Mouse (Mus musculus) embryo, embryonic 10.5 days (tissue): ENCODE data around the gene Tm9sf1.

Experiments used
- DNase-seq: peaks from one replicate; pipeline ENCODE4 v3.0.0-alpha.2; 2015; ENCODE audit warnings: low spot score

Gene Tm9sf1

DNA sequence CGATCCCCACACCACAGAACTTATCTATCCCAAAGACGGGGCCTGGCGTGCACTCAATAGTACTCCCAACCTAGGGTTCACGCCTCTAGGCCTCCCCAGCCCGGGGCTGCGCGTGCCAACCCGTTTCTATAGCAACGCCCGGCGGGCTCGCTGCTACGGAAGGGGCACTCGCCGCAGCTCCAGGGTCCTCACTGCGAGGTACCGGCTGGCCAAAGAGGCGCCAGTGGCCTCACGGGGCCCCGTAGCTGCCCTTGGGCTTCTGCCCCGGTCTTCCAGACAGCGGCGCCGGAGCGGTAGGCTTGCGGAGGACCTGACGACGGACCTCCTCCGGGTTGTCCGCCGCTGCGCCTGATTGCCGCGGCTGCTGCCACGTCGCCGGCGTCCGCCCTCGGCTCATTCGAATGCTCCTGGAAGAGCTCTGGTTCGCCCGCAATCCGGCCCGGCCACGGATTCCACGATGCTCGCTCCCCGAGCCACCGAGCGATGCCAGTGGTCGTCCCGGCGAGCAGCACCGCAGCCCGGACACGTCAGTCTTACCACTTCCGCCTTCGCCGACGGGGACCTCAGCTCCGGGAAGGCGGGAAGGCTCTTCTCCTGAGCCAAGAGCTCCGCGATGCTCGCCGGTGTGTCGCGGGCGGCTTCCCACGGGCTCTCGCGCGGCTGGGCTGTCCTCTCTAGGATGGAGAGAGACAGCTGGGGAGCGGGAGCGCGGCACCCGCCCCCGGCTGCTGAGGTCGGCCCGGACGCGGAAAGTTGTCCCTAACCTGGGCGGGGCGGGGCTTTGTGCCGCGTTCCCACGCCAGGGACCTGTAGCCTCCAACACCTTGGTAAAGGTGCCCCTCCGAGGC lies at the start of gene Tm9sf1:
Gene Tm9sf1 (minus strand): TSS at position 747 of the 848 bp plus-strand sequence.
- DNase-seq, result peak; percentile 84

DNA sequence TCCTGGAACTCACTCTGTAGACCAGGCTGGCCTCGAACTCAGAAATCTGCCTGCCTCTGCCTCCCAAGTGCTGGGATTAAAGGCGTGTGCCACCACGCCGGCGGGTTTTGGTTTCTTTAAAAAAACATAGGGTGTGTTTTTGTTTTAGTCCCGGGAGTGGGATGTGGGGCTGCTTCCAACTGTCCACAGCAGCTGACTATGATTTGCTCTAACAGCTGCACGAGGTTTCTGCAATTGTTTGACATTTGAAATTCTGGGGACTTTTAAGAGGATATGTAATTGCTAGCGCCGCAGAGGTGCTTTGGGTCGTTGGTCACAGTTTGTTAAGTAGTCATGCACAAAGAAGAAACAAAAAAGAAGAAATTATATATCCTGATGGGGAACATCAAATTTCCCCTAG lies 45.8 kb upstream of the Tm9sf1 start:
- no peak for DNase-seq

DNA sequence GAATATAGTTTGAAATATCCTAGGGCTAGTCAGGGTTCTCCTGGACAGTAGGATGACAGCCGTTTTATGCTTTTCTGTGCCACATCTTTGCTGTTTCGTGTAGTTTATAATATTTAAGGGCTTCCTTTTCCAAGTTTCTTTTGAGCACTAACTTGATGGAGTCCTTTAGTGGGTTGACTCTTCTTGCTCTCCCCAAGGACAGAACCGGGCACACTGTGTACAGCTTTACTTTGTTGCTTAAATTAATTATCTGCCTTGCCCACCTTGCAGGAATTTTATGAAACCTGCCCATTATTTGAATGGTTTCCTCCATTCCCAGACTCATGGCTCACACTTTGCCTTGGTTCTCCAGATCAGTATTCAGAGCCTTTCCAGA lies 38.5 kb upstream of the Tm9sf1 start:
- no peak for DNase-seq

DNA sequence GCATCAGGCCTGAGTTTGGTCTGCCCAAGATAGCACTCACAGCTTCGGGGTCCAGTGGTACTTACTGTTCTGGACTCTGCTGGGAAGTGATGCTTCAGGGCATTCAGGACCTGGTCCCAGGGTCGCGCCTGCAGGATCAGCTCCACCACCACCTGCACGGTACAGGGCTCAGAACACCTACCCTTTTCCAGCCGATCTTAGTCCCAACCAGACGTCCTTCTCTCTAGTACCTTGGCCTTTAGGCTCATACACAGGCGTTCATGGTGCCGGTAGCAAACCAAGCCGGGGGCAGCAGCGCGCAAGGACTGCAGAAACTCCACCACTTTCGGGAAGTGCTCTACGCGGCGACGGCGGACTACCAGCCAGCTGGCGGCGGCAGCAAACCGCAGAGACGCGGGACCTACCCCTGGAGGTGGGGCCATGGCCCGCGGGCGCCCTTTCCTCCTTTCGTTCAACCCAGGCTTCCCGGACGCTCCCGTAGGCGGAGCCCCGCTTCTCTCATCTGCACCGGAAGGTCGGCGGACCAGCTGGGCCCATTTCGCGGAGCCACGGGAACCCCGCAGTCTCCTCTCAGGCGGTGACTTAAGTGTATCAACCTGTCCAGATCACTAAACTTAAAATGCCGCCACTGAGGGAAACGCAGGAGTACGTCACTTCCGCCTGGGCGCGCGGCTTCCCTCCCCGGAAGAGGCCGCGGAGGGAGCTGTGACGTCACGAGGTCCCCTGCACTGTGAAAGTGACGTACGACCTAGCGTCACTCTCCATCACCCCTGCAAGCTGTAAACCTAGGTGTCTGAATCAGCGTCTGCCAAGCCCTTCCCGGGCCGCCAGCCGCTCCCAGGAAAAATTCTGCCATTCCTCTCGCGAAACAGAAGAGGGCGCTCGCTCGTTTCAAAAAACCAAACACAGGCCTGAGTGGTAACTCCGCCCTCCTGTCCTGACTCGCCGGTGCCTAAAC lies 37.8 kb upstream of the Tm9sf1 start, which contains the start of gene Tinf2:
Gene Tinf2 (minus strand): TSS at position 661 of the 958 bp plus-strand sequence.
- peak; percentile 97 for DNase-seq

DNA sequence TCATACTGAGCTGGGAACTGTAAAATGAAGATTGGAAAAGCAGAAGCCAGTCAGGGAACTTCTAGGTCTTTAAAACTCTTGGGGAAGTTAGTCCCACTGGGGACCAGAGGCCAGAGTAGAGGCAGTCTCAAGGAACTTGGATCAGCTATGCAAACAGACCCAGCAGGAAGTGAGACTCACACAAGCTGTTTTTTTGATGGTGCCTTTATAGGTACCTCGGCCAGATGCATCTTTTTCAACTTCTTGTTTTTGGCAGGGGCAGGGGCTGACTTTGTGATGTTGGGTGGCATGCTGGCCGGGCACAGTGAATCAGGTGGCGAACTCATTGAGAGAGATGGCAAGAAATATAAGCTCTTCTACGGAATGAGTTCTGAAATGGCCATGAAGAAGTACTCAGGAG lies 34.0 kb upstream of the Tm9sf1 start:
- no peak for DNase-seq

DNA sequence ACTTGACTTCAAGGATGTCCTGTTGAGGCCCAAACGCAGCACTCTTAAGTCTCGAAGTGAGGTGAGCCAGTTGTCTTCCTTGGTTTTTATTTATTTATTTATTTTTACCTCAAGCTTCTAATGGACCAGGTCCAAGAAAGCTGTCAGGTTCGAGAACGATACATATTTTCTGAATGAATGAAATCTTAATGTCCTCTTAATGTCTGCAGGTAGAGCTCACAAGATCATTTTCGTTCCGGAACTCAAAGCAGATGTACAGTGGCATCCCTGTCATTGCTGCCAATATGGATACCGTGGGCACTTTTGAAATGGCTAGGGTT lies 29.1 kb upstream of the Tm9sf1 start:
- no peak for DNase-seq

DNA sequence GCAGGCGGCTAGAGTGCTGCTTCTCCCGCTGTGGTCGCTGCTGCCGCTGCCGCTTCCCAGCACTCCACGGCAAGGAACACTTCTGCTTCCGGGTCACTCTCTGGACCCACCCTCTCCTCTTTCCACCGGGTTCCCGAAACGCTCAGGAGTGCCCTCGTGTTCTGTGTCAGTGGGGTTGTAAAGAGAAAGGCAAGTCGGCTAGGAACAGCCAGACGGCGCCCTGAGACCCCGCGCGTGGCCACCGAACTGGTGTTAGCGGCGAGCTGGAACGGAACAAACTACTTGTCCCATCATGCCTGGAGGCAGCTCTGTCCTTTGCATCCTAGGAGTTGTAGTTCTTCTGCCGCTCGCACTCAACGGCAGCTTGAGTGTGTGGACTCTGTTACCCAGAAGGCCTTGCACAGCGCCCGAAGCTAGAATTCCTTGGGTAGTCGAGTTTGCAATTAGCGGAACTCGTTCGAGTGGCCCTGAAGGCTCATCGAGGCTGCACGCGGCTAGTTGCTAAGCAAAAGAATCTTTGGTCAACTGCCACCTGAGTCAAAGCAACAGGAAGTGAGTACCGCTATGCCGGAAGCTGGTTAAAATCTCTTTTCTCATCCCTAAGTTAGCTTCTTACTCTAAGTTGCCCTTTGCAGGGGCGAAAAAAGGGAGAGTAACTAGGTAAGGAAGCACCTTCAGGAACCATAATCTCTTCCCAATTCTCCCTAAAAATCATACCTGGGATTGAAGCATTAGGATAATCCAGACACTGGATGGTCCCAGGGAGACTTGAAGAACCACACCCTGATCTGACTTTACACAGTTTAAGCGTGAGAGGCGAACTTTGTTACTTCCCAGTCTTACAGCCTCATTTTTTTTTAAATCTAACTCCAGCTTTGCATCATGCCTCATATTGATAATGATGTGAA lies 28.5 kb upstream of the Tm9sf1 start, which contains the start of the genes Gmpr2 and Nedd8:
Gene Gmpr2 (plus strand): TSS at position 109 of the 908 bp plus-strand sequence.
Gene Nedd8 (minus strand): TSS at position 292 of the 908 bp plus-strand sequence.
- DNase-seq, result peak; percentile 97

DNA sequence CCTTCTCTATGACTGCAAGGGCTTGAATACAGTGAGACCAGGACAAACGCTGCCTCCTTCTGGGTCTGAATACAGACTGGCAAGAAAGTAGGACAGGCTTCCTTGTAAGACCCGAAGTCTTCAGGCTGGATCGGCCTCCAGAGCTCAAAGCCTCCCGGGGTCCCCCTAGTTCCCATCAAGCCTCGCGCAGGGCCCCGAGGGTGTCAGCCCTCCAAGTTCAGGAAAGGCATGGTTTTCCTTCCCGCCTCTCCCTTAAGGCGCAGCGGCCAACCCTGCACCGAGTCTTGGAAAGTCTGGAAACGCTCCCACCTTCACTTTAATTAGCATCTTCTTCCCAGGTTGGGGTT lies 27.9 kb upstream of the Tm9sf1 start:
- no peak for DNase-seq

DNA sequence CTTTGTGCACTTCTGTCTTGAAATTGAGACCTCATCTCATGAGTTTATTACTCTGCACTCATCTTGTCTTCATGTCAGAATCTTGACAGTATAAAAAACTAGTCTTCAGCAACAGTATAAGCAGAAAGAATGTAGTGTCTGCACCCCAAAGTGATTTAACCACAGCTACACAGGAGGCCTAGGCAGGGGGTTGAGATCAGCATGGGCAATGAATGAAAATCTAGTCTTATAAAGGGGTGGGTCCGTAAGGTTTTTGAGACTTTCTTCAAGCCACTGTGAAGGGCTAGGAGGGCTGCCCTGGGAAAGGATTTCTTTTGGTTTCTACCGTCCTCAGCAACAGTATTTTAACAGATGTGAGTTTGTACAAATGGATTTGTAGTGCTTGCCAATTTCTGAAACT lies 17.0 kb upstream of the Tm9sf1 start:
- DNase-seq, result no peak

DNA sequence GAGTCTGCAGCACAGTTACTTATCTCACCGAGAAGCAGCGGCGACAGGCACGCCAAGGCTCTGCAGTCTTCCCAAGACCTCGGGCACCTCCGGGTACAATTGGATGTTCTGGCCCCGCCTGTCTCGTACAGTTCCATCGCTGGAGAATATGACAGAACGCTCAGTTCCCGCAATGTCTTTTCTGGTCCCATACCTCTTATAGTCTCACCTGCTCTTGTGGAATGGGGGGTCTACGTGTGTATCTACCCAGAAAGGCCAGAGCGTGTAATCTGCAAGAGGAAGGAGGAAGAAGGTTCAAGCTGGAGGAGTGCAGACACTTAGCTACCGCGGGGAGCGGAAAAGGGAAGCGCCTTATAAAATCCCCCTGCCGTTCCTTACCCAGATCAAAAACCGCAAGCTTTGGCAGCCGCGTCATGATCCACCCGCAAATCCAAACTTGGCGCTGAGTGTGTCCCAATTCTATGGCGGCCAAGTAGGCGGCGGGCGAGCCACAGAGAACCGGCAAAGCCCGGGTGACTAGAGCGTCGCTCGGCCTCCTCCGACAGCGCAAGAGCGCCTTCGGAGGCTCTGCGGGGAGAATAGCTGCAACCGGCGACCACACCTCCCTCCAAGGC lies 16.5 kb upstream of the Tm9sf1 start, which contains the start of gene Mdp1:
Gene Mdp1 (minus strand): TSS at position 549 of the 614 bp plus-strand sequence.
- DNase-seq, result peak; percentile 92

DNA sequence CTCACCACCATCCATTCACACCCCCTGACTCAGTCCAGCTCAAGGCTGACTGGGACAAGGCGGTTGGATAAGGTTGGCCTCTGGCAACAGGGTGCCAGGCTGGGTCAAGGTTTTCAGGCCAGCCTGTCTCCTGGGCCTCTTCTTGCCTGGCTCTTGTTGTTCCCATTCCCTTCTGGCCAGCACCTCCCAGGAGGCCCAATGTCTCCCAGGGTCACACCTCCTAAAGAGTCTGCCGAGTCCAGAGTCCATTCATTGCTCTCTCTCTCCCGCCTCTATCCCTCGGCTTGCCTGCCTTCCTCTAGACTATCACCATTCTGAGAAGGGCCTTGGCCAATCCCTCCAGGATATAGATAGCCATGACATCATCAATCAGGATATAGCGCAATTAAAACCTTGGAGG lies 14.4 kb upstream of the Tm9sf1 start:
- no peak for DNase-seq

DNA sequence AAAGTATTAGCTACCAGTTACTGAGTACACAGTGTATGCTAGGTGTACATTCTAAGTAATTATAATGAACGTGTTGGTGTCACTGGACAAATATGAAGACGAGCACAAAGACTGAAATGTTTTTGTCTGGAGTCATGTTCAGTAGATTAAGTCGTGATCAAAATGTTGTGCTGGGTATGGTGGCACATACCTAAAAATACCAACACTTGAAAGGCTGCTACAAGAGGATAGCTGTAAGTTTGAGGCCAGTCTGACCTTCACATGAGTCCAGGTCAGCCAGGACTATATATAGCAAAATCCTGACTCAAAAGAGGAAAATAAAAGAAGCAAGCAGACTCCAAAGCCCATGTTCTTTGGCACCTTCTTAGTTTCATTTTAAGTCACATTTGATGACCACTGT lies 13.3 kb upstream of the Tm9sf1 start:
- DNase-seq, result no peak

DNA sequence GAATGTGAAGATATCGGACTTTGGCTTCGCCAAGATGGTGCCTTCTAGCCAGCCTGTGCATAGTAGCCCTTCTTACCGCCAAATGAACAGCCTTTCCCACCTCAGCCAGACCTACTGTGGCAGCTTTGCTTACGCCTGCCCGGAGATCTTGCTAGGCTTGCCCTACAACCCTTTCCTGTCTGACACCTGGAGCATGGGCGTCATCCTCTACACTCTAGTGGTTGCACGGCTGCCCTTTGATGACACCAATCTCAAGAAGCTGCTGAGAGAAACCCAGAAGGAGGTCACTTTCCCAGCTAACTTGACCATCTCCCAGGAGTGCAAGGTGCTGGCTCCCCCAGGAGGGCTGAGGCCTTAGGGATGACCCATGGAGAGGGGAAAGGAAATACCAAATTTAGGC lies 7.9 kb upstream of the Tm9sf1 start:
- no peak for DNase-seq

DNA sequence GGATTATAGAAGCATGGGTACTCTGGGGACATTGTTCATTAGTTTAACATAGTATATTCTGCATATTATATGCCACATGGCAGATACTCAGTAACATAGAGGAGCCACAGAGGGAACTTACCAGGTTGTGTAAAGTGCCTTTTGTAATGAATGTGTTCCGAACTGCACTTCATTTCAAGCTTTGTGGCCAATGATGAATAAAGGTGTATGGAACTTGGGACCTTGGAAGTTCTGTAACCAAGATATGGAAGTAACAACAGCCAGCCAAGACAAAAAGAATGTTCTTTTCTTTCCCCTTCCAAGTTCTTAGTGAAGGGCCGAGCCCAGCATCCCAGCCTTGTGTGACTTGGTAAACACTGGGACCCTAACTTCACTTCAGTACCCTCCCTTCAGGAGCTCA lies 6.3 kb upstream of the Tm9sf1 start, which contains the start of gene Tssk4:
Gene Tssk4 (plus strand): TSS at position 301 of the 400 bp plus-strand sequence.
- DNase-seq, result no peak

DNA sequence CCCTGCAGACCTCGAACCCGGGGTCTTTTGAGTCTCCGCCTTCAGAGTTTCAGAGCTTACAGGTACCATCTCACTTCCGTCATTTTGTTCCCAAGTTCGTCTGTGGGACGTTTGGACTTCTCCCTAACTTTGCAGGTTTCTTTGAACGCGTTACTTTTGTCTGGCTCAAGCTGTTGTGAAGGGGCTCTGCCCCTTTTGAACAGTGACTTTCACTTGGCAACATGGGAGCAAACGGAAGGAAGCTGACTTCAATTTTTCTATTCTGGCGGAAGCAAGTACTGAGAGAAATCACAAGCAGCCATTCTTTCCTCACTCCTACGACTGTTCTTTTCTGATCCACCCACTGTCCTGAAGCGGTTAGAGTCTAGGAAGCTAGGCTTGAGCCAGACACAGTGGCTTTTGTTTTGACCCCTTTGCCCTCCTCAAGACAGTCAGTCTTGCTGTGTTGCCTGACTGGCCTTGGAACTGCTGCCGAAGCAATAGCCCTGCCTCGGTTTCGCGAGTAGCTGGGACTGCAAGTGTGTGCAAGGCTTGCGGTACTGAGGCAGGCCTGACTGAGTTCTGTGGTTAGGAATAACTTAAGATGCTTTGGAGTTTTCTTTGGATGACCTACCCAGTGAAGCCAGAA lies 769 bp upstream of the Tm9sf1 start:
- DNase-seq, result peak; percentile 21

DNA sequence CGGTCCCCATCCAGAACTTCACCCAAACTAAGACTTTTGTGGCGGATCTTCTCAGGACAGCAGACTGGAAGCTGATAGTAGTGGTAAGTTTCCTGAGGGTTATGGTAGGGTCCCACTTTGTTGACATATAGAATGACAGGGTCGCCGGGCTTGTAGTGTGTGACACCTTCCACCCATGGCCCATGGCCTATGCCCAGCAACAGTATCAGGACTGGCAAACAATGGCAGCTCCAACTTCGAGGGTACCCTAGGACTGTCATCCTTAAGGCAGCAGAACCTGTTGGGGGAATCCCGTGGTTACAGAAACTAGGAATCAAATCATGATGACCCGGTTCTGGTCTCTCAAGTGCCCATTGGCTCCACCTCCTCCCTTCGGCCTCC lies 937 bp downstream of the Tm9sf1 start:
- DNase-seq, result no peak

DNA sequence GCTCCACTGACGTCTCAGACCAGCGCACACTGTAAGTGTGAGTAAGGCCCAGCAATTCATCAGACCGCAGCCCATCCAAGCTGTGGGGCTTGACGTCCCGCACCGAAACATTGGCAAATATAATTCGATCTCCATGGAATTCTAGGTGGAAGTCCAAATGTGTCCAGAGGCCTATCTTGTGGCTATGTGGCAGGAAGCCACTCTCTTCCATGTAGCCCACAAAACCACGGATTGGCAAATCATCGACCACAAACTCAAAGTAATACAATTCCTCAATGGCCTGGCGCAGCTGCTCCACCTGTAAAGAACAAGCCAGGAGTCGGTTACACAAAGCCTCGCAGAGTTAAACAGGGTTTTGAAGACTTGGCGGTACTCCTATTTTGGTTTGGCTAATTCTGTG lies 2.3 kb downstream of the Tm9sf1 start:
- no peak for DNase-seq

DNA sequence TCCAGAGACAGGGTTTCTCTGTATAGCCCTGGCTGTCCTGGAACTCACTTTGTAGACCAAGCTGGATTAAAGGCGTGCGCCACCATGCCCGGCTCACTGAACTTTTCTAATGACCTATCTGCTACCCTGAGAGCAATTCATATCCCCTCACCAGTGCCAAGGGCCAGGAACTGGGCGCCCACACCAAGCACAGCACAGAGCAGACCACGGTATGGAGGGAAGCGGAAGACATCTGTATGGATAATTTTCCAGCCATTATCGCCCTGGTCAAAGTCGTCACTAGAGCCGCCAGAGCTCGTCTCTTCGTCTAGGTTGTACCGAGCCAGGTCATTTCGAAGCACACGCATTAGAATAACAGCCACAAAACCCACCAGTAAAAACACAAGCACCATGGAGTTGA lies 2.8 kb downstream of the Tm9sf1 start:
- no peak for DNase-seq

DNA sequence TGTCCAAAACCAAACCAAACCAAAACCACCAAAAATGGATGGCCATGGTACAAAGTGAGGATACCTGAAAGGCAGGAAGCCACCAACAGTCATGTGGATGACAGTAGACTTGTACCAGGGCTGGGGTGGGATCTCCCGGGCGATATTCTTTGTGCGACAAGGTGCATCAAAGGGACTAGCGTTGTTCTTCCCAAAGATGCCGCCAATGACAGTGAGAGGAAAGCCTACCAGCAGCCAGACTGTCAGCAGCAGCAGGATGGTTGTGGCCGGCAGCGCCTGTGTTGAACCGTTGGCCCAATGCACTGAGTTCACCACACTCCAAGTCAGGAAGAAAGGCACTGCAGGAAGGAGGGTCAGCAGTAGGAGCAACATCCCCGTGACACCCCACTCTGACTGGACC lies 5.8 kb downstream of the Tm9sf1 start, which contains the start of gene Gm49378:
Gene Gm49378 (minus strand): TSS at position 101 of the 400 bp plus-strand sequence.
- no peak for DNase-seq

DNA sequence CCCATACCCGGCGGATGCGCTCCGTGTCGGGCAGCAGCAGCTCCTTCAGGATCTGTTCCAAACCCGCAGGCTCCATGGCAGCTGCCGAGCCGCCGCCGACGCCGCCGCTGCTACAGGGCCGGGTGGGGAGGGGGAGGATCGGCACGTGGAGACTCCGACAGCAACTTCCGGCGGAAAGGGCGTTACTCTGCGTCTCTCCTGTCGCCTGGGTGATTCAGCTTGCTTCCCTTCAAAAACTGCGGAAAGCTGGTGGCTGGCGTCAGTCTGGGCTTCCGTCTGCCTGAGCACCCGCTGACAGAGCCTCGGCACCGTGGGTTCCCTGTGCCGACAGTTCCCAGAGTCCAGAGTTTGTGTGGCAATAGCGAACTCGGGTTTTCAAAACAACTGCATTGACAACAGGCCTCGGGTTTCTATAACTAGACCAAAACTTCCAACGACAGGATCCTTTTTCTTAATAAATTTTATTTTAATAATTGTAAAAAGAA lies 8.0 kb downstream of the Tm9sf1 start, which contains the start of gene Ipo4:
Gene Ipo4 (minus strand): TSS at position 435 of the 485 bp plus-strand sequence.
- DNase-seq, result peak; percentile 96
